Mouse (Mus musculus) MEL (cell line): ENCODE data around the gene Zfp598. TPM values are rescaled to one million over a fixed set of nuclear protein-coding genes. Genes with fewer than 3 reads are reported as not detected.

ENCODE experiments used
- DNase-seq: peaks from one replicate; pipeline ENCODE4 v3.0.0; 2011; ENCODE audit warnings: low read depth, low spot score
- H3K27ac ChIP-seq: 2 replicates; pipeline ENCODE4 v1.5.1; 2012; ENCODE audit warnings: low read depth, mild to moderate bottlenecking, control low read depth, low read length, moderate library complexity; ENCODE audit not compliant: control insufficient read depth
- H3K27me3 ChIP-seq, 2 experiments: fragments of 150-350 bp in 1 of 2; sonication (generic) in 1 of 2; 2 replicates each; pipeline ENCODE4 v1.6.1; 2012; ENCODE audit warnings: low read length in 2 of 2, mild to moderate bottlenecking in 2 of 2, improper control_type of control experiment in 1 of 2, moderate library complexity in 1 of 2; ENCODE audit not compliant: insufficient read depth in 2 of 2, control insufficient read depth in 1 of 2
- H3K36me3 ChIP-seq, 2 experiments: 2 replicates each; pipeline ENCODE4 v1.6.1; 2012 to 2014; ENCODE audit warnings: low read length in 2 of 2, improper control_type of control experiment in 1 of 2, inconsistent platforms in 1 of 2, mild to moderate bottlenecking in 1 of 2; ENCODE audit not compliant: insufficient read depth in 2 of 2, control insufficient read depth in 1 of 2
- H3K4me1 ChIP-seq, 2 experiments: fragments of 150-350 bp in 1 of 2; sonication (generic) in 1 of 2; 2 replicates each; pipeline ENCODE4 v1.6.1; 2012; ENCODE audit warnings: low read length in 2 of 2, improper control_type of control experiment in 1 of 2, mild to moderate bottlenecking in 1 of 2; ENCODE audit not compliant: insufficient read depth in 2 of 2, control insufficient read depth in 1 of 2
- H3K4me3 ChIP-seq, 2 experiments: fragments of 150-350 bp in 1 of 2; sonication (generic) in 1 of 2; 2 replicates each; pipeline ENCODE4 v1.5.1; 2012; ENCODE audit warnings: low read depth in 2 of 2, low read length in 2 of 2, mild to moderate bottlenecking in 2 of 2, moderate library complexity in 2 of 2, control low read depth in 1 of 2, improper control_type of control experiment in 1 of 2; ENCODE audit not compliant: control insufficient read depth in 1 of 2, insufficient read depth in 1 of 2
- H3K79me2 ChIP-seq: 2 replicates; pipeline ENCODE4 v1.6.1; 2012; ENCODE audit warnings: mild to moderate bottlenecking, low read length, moderate library complexity; ENCODE audit not compliant: control insufficient read depth, poor library complexity, insufficient read depth
- H3K9ac ChIP-seq: 2 replicates; pipeline ENCODE4 v1.6.1; 2012; ENCODE audit warnings: low read depth, mild to moderate bottlenecking, control low read depth, low read length, moderate library complexity; ENCODE audit not compliant: control insufficient read depth, poor library complexity, severe bottlenecking
- H3K9me3 ChIP-seq: fragments of 150-350 bp; sonication (generic); replicated peaks from 2 replicates; pipeline ENCODE4 v1.6.1; 2012; ENCODE audit warnings: mild to moderate bottlenecking, low read length, improper control_type of control experiment, moderate library complexity; ENCODE audit not compliant: insufficient read depth
- CHD1 ChIP-seq: IDR thresholded peaks from 2 replicates; pipeline ENCODE4 v1.6.1; 2012; ENCODE audit warnings: low read depth, mild to moderate bottlenecking, inconsistent platforms, low read length, improper control_type of control experiment
- E2F4 ChIP-seq: IDR thresholded peaks from 2 replicates; pipeline ENCODE4 v1.6.1; 2011; ENCODE audit warnings: low read depth, low read length, improper control_type of control experiment, borderline replicate concordance
- GABPA ChIP-seq: IDR thresholded peaks from 2 replicates; pipeline ENCODE4 v1.6.1; 2012; ENCODE audit warnings: low read depth, mild to moderate bottlenecking, inconsistent platforms, low read length, improper control_type of control experiment, moderate library complexity
- JUND ChIP-seq: IDR thresholded peaks from 2 replicates; pipeline ENCODE4 v1.6.1; 2011; ENCODE audit warnings: low read depth, mild to moderate bottlenecking, improper control_type of control experiment, low read length
- MAZ ChIP-seq: IDR thresholded peaks from 2 replicates; pipeline ENCODE4 v1.6.1; 2012; ENCODE audit warnings: low read depth, mild to moderate bottlenecking, inconsistent platforms, low read length, improper control_type of control experiment
- MEF2A ChIP-seq: IDR thresholded peaks from 2 replicates; pipeline ENCODE4 v1.6.1; 2014; ENCODE audit warnings: low read depth, mild to moderate bottlenecking, inconsistent platforms, low read length, improper control_type of control experiment; ENCODE audit not compliant: poor library complexity, insufficient replicate concordance, severe bottlenecking; ENCODE audit errors: extremely low read depth
- MYB ChIP-seq: IDR thresholded peaks from 2 replicates; pipeline ENCODE4 v1.6.1; 2011; ENCODE audit warnings: mild to moderate bottlenecking, low read depth, low read length, improper control_type of control experiment
- POLR2AphosphoS2 ChIP-seq: IDR thresholded peaks from 2 replicates; pipeline ENCODE4 v1.6.1; 2011; ENCODE audit warnings: low read length, improper control_type of control experiment
- RAD21 ChIP-seq: IDR thresholded peaks from 2 replicates; pipeline ENCODE4 v1.6.1; 2011; ENCODE audit warnings: mild to moderate bottlenecking, low read depth, low read length, improper control_type of control experiment
- RCOR1 ChIP-seq: IDR thresholded peaks from 2 replicates; pipeline ENCODE4 v1.6.1; 2012; ENCODE audit warnings: low read depth, mild to moderate bottlenecking, inconsistent platforms, low read length, improper control_type of control experiment
- SIN3A ChIP-seq: IDR thresholded peaks from 2 replicates; pipeline ENCODE4 v1.6.1; 2012; ENCODE audit warnings: low read length, improper control_type of control experiment, inconsistent platforms
- SMC3 ChIP-seq: IDR thresholded peaks from 2 replicates; pipeline ENCODE4 v1.6.1; 2011; ENCODE audit warnings: low read depth, low read length, improper control_type of control experiment
- ZKSCAN1 ChIP-seq: IDR thresholded peaks from 2 replicates; pipeline ENCODE4 v1.6.1; 2012; ENCODE audit warnings: low read depth, mild to moderate bottlenecking, inconsistent platforms, low read length, improper control_type of control experiment, moderate library complexity
- polyA plus RNA-seq, 2 experiments: library from polyadenylated mRNA; stranded (reverse) in 1 of 2; unstranded in 1 of 2; fragments of >175 nt in 1 of 2; fragments of >200 nt in 1 of 2; gene quantifications; 2 replicates each; pipeline versions ENCODE4 v1.2.1 to v1.2.4; 2012; ENCODE audit warnings: low replicate concordance in 2 of 2, low read depth in 1 of 2; ENCODE audit not compliant: insufficient read length in 2 of 2, insufficient read depth in 1 of 2, missing spikeins in 1 of 2
- total RNA-seq: library from RNA; depleted of rRNA; stranded (reverse); fragments of 300-350 nt; gene quantifications from 2 replicates; pipeline ENCODE4 v1.2.3, GENCODE M21; 2012

Gene Zfp598
- total and polyA plus RNA-seq, 3 experiments: 22.2 to 80.4 (median 59.0) TPM

DNA sequence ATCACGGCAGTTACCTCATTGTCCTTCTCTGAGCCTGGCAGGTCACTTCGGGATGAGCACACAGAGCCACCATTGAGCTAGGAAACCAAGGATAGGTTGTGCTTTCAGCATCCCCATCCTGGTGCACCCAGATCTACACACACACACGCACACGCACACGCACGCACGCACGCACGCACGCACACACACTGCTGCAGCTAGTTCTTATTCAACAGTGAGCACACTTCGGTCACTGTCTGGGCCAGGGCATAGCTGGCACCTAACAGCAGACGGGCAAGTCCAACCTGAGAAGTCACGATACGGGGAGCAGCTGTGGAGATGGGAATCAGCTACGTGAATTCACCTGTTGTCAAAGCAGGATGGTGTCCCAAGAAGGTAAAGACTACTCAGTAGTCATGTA, 28.9 kb upstream of the Zfp598 start:
- Histone ChIP-seq H3K4me3 (no peak overlapping the region), H3K36me3 (no peaks in the 10 kb centered on the region), H3K27ac (no peak overlapping the region), H3K79me2 (no peaks in the 10 kb centered on the region), H3K27me3 (no peaks in the 10 kb centered on the region), H3K4me1 (peaks cover 0 to 4% of the 10 kb centered on the region in 2 experiments; a peak in 1 of 4 replicates), H3K9ac (no peak overlapping the region)
- no peak for TF ChIP-seq MAZ
- TF ChIP-seq, all 39 proteins: peak for 0
- no peaks in the 10 kb centered on the region for H3K9me3 ChIP-seq
- no peak for DNase-seq

- no peak overlapping the region for H3K27ac ChIP-seq
- H3K27me3 ChIP-seq: 0 out of 4 replicates have a peak, but pooled peaks cover 0 to 2% of the 10 kb centered on the region in 2 experiments
- H3K4me1 ChIP-seq: peaks cover 0 to under 1% of the 10 kb centered on the region in 2 experiments; a peak in 1 of 4 replicates
Measured at GRCm38 (mm10) chr17:24641944-24642343, 27.5 kb upstream of the Zfp598 start.

GRCm38 (mm10) chr17:24642791-24643343, 26.6 kb upstream of the Zfp598 start:
- no peaks in the 10 kb centered on the region for H3K9me3 ChIP-seq
- 0 out of 4 replicates have a peak, but pooled peaks cover 0 to 2% of the 10 kb centered on the region in 2 experiments for H3K27me3 ChIP-seq
- H3K27ac ChIP-seq: no peak overlapping the region
- no peak for TF ChIP-seq MEF2A
- no peak for TF ChIP-seq JUND
- no peak for TF ChIP-seq RCOR1
- no peak for TF ChIP-seq POLR2AphosphoS2
- no peak for TF ChIP-seq MYB
- TF ChIP-seq E2F4: no peak
- H3K4me3 ChIP-seq: no peak overlapping the region
- no peak for DNase-seq
- no peak overlapping the region for H3K9ac ChIP-seq
- no peaks in the 10 kb centered on the region for H3K79me2 ChIP-seq
- H3K4me1 ChIP-seq: no peaks in the 10 kb centered on the region
- no peaks in the 10 kb centered on the region for H3K36me3 ChIP-seq

More at GRCm38 (mm10) chr17:24641944-24642343, 27.5 kb upstream of the Zfp598 start:
- H3K4me3 ChIP-seq: no peak overlapping the region
- no peaks in the 10 kb centered on the region for H3K9me3 ChIP-seq
- H3K36me3 ChIP-seq: no peaks in the 10 kb centered on the region
- no peak for DNase-seq
- no peak overlapping the region for H3K9ac ChIP-seq
- no peaks in the 10 kb centered on the region for H3K79me2 ChIP-seq
- TF ChIP-seq RAD21: no peak
- no peak for TF ChIP-seq GABPA
- no peak for TF ChIP-seq SIN3A
- no peak for TF ChIP-seq CHD1
- no peak for TF ChIP-seq SMC3
- no peak for TF ChIP-seq ZKSCAN1
